Mouse (Mus musculus) MN1 (cell line): ENCODE results near the gene Mrpl33.

Source experiments
- DNase-seq: peaks from one replicate; pipeline ENCODE4 v3.0.0-alpha.2; 2016; ENCODE audit warnings: low spot score

Gene Mrpl33

GRCm38 (mm10) chr5:31642300-31642699 is 45.6 kb downstream of the Mrpl33 start:
- no peak for DNase-seq

GRCm38 (mm10) chr5:31644272-31644671 is 47.5 kb downstream of the Mrpl33 start:
- no peak for DNase-seq

DNA sequence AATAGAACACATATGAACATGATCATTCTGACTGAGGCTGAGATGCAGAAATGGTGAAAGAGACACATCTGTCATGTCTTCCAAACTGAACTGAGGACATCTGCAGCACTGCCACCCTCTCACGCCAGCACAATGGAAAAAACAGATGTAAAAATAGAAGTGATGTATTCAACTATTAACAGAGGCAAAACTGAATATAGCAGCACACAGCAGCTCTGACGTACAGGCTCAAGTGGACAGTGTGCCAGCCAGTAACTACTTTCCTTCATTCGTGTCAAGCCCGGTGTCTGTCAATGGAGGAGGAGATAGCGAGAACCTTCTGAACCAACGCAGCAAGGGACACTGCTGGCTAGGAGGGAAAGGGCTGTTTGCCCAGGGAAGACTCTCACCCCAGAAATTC is 48.1 kb downstream of the Mrpl33 start:
- no peak for DNase-seq

- DNase-seq: no peak
Observed at GRCm38 (mm10) chr5:31645798-31646197, 49.1 kb downstream of the Mrpl33 start.

DNA sequence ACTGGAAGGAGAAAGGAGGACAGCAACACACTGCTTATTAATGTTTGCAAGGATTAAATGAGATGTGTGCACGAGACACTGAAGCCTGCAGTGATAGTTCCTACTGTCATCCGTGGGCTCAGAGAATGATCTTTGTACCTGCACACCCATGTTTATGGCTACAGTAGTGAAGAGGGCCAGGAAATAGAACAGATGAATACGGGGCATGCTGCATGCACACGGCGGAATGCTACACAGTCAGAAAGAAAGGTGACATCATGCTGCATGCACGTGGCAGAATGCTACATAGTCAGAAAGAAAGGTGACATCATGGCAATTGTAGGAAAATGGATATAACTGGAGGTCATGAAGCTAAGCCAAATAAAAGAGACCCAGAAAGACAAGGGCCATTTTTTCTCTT is 49.8 kb downstream of the Mrpl33 start:
- no peak for DNase-seq

- DNase-seq: no peak
Observed at GRCm38 (mm10) chr5:31647327-31647726, 50.6 kb downstream of the Mrpl33 start.

- no peak for DNase-seq
Observed at GRCm38 (mm10) chr5:31650518-31651288, 54.0 kb downstream of the Mrpl33 start.

DNA sequence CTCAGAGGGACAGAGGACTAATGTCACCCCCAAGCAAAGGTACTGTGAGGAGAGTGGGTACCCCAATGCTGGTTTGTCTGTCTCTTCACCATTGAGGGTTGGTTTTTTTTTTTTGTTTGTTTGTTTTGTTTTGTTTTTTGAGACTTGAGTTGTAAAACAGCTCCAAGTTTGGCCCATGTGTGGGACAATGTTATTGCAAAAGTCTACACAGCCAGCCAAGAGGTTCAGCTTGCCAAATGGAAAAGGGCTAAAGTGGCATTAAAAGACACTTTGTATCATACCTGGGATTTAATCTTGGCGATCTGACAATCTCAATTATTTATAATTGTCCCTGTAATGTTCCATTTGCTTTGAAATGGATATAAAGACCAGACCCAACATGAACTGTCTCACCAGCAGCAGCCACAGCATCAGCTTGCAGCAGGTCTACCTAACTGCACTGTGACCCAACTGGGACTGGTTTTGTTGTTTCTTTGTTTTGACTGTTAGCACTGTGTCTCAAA is 59.0 kb downstream of the Mrpl33 start:
- DNase-seq: peak; percentile 51

DNA sequence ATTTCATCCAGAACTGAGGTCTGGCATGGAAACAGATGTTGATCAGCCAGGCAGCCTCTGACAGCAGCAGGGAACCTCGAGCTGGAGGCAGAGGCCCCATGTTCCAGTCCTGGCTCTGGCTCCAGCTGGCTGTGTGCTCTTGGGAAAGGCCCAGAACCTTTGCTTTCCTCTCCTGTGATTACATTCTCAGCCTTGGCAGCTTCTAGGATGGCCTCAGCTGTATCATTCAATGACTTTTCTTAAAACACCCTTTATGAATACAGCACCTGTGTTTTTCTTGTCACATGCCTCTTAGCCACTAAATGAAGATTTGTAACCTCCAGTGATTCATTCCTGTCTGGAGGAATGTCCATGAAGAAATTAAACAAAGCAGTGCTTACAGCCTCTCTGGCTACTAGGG is 69.4 kb downstream of the Mrpl33 start:
- DNase-seq: no peak

DNA sequence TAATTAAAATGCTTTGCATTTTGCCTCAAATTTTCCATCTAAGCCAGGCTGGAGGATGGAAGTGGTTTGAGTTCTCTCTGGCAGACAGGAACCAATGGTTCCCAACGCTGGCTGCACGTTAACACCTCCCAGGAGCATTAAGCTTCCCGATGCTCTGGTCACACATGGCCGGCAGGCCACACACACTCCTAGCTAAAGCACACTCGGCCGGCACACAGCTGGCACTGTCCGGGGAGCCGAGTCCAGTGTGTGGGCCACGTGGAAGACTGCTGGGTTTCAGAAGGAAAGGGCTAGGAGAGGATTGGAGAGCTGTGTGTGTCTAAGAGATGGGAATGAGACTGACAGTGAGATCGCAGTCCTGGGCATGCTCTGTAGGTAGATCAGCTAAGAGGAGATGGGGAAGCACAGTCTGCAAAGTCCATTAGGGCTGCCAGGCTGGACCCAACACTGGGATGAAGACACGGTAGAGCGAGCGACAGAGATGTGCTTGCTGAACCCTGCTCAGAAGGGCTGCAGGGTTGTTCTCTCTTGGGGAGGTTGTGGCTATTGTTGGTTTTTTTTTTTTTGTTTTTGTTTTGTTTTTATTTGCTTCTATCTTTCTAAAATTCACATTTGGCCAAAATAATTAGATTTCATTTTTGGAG is 71.7 kb downstream of the Mrpl33 start:
- DNase-seq: no peak

- no peak for DNase-seq
Observed at GRCm38 (mm10) chr5:31669984-31670383, 73.2 kb downstream of the Mrpl33 start.

GRCm38 (mm10) chr5:31671137-31671536 is 74.4 kb downstream of the Mrpl33 start:
- no peak for DNase-seq

GRCm38 (mm10) chr5:31673431-31673830 is 76.7 kb downstream of the Mrpl33 start:
- no peak for DNase-seq

GRCm38 (mm10) chr5:31678000-31678399 is 81.3 kb downstream of the Mrpl33 start:
- DNase-seq: no peak

DNA sequence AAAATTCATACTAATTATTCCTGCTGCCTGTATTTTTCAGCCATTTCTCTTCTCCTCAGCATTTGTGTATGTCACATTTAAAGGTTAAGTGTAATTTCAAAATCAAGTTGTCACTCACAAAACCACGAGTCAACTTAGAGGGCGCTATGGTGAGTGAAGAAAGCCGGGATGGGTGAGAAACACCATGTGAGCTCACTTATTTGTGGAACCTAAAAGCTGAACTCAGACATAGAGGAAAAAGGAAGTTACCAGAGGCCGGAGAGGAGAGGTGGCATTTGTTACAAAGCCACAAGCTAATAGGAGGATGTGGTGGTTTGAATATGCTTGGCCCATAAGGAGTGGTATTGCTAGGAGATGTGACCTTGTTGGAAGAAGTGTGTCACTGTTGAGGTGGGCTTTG is 83.4 kb downstream of the Mrpl33 start:
- no peak for DNase-seq

DNA sequence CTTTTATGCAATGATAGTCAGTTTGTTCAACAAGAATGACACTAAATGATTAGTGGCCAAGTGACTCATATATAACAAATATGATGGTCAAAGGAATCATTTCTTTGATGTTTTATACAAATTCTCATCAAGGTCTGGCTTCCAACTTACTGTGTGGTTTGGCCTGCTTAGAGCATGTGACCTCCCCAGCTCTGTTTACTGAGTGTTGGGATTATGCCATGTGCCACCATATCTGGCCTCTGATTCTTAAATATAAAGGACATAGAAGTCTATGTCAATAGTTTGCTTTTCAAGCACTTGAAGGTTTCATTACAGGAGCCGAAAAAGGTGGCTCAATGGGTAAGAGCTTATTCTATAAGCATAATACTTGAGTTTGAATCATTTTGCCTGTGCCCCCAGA is 85.6 kb downstream of the Mrpl33 start:
- no peak for DNase-seq

GRCm38 (mm10) chr5:31686040-31686439 is 89.3 kb downstream of the Mrpl33 start:
- no peak for DNase-seq

DNA sequence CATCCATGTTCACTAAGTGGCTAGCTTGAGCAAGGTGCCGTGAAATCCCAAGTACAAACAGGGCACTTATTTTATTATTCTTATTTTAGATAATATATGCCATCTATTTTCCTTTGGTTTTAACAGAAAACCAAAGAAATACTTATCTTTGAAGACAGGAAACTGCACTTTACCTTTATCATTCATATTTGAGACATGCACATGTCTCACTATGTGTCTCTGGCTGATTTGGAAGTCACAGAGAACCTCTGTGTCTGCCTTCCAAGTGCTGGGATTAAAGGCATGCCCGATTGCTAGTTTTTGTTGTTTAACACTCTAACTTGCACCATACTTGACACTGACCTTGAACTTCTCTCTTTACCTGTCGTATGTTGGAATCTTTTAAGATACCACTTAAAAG is 91.2 kb downstream of the Mrpl33 start:
- no peak for DNase-seq

- DNase-seq: peak; percentile 40
Observed at GRCm38 (mm10) chr5:31693191-31693590, 96.5 kb downstream of the Mrpl33 start.

DNA sequence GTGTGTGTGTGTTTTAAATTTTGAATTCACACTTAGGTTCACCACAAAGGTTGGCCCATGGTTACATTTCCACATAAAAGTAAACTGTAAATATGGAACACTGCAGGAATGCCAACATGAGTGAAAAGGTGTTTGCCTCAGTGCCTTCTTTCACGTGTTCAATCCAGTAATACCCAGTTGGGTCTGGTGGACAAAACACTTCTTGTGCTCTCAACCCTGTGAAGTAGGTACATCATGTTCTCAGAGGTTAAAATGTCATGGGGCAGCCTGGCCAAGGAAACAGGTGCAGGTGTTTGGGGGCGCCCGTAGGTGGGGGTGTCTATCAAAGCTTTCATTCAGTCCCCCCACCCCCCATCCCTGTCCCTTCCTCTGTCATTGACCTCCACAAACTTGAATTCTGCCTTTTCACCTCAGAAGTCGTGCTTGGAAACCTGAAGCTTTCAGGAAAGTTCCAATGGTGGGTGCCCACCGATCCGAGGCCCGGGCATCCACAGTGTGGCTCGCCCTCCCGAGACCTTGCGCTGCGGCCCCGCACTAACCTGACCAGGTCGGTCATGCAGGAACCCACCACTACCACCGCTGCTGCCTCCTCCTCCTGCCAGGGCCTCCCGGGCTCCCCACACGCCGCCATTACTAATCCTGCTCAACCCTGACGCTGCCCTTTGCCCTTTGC is 100.4 kb downstream of the Mrpl33 start, which contains the start of gene Rbks:
Gene Rbks (minus strand): TSS at position 657 of the 673 bp plus-strand sequence.
- no peak for DNase-seq

DNA sequence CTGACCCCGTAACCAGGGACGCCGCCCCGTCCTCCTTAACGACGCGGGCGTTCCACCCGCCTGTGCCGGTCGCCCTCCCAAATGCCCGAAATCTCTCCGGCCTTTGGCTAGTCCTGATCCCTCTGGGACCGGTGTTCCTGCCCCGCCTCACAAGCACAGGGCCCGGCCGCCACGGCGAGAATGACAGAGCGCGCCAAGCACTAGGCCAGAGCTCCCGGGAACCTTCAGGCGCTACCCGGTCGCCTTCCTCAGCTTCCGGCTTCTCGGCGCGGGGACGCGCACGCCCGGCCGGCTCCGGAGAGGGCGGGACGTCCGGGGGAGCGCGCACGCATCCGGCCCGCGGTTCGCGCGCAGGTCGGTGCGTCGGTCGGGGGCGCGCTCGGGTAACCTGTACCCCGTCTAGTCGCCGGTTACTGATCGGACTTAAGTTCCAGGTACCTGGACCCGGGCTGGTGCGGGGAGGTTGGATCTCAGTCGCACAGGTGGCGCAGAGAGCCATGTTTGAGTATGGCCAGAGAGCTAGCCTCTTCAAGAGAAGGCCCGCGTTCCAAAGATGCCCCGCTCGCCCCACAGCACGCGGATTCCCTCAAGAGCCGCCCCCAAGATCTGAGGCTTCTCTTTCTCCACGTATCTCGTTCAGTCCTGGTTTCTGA is 101.0 kb downstream of the Mrpl33 start, which contains the start of gene Babam2:
Gene Babam2 (plus strand): TSS at position 41 of the 653 bp plus-strand sequence.
- DNase-seq: peak; percentile 91

- DNase-seq: peak; percentile 87
Observed at GRCm38 (mm10) chr5:31698297-31698726, 101.6 kb downstream of the Mrpl33 start.
